Mouse (Mus musculus): ENCODE data around the gene Sipa1l2. TPM values are rescaled to one million over a fixed set of nuclear protein-coding genes. Genes with fewer than 3 reads are reported as not detected.

The Sipa1l2 gene
- 11.1 TPM for polyA plus RNA-seq (2014; fragmentation: Illumina TruSeq; extraction: RNeasy Lipid Tissue Mini Kit (QIAGEN cat#74804); ENCODE audit: insufficient read depth, low read depth, low replicate concordance)

DNA sequence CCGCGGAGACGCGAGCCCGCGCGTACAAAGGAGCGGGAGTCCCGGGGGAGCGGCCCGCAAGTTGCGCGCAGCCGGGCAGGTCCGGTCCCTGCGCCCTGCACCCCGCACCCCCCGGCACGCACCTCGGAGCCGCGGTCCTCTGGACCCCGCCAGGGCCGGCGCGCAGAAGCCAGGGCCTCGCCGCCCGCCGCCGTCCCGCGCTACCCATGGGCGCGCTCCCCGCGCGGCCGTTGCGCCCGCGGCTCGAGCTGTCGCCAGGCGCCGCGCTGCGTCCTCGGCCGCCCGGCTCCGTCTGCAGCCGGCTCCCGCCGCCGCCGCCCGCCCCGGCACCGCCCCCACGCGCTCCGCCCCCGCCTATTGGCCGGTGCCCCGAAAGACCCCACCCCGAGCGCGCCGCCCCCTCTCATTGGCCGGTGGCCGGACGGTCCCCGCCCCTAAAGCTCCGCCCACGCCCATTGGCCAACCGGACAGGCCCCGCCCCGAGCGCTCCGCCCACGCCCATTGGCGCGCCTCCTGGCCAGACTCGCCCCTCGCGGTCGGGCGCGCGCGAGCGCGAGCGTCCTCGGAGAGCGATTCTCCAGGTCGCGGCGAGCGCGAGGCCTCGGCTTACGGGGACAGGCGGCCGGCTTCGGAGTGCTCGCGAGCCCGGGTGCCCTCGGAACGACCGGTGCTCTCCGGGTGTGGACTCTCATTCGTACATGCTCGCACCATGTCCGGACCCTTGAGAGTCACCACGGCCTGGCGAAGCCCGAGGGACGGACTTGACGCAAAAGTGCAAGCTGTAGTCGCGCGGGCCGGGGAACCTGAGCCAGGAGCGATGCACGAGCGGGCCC lies at the start of gene Sipa1l2:
Gene Sipa1l2, minus strand, starts transcription at position 276 of the 833 bp plus-strand sequence.

Other genes with a start within 250 kb of the Sipa1l2 start
- 1.8 TPM for gene Map10, start 100.0 kb upstream of the Sipa1l2 start, polyA plus RNA-seq (2014; fragmentation: Illumina TruSeq; extraction: RNeasy Lipid Tissue Mini Kit (QIAGEN cat#74804); ENCODE audit: insufficient read depth, low read depth, low replicate concordance)
- 16.0 TPM for gene Ntpcr, start 160.2 kb upstream of the Sipa1l2 start, polyA plus RNA-seq (2014; fragmentation: Illumina TruSeq; extraction: RNeasy Lipid Tissue Mini Kit (QIAGEN cat#74804); ENCODE audit: insufficient read depth, low read depth, low replicate concordance)